Mouse (Mus musculus) testis, adult 2 months (tissue): ENCODE results near the gene Tmem160. TPM values are rescaled to one million over a fixed set of nuclear protein-coding genes. Genes with fewer than 3 reads are reported as not detected.
A peak's percentile ranks its signal among the peaks of the same experiment; 100 is the strongest.

ENCODE experiments used
- H3K27ac ChIP-seq: fragments of 200-500 bp; 2 replicates; pipeline ENCODE4 v1.5.1; 2012; ENCODE audit warnings: low read depth, low read length; ENCODE audit not compliant: control insufficient read depth, insufficient read depth
- H3K27me3 ChIP-seq: fragments of 200-500 bp; 2 replicates; pipeline ENCODE4 v1.6.1; 2012; ENCODE audit warnings: mild to moderate bottlenecking, low read length, moderate library complexity; ENCODE audit not compliant: control insufficient read depth, insufficient read depth
- H3K36me3 ChIP-seq: fragments of 200-500 bp; 2 replicates; pipeline ENCODE4 v1.6.1; 2012; ENCODE audit warnings: mild to moderate bottlenecking, low read length; ENCODE audit not compliant: control insufficient read depth, insufficient read depth
- H3K4me1 ChIP-seq: fragments of 200-500 bp; 2 replicates; pipeline ENCODE4 v1.6.1; 2012; ENCODE audit warnings: low read length; ENCODE audit not compliant: control insufficient read depth, insufficient read depth
- H3K4me3 ChIP-seq: fragments of 200-500 bp; 2 replicates; pipeline ENCODE4 v1.5.1; 2012; ENCODE audit warnings: low read depth, mild to moderate bottlenecking, low read length, moderate library complexity, mixed read lengths; ENCODE audit not compliant: control insufficient read depth
- CTCF ChIP-seq: fragments of 200-500 bp; IDR thresholded peaks from 2 replicates; pipeline ENCODE4 v1.5.1; 2012; ENCODE audit warnings: low read depth, mild to moderate bottlenecking, inconsistent platforms, low read length, moderate library complexity; ENCODE audit not compliant: control insufficient read depth, insufficient read depth, insufficient replicate concordance
- POLR2A ChIP-seq: fragments of 200-500 bp; IDR thresholded peaks from 2 replicates; pipeline ENCODE4 v1.6.1; 2012; ENCODE audit warnings: low read depth, mild to moderate bottlenecking, inconsistent platforms, low read length, moderate library complexity; ENCODE audit not compliant: control insufficient read depth
- polyA plus RNA-seq: library from polyadenylated mRNA; depleted of rRNA; stranded (reverse); fragments of >200 nt; gene quantifications from 2 replicates; pipeline ENCODE4 v1.2.3, GENCODE M21; 2012

The Tmem160 gene
- polyA plus RNA-seq, 1 experiment = 3.5 TPM

DNA sequence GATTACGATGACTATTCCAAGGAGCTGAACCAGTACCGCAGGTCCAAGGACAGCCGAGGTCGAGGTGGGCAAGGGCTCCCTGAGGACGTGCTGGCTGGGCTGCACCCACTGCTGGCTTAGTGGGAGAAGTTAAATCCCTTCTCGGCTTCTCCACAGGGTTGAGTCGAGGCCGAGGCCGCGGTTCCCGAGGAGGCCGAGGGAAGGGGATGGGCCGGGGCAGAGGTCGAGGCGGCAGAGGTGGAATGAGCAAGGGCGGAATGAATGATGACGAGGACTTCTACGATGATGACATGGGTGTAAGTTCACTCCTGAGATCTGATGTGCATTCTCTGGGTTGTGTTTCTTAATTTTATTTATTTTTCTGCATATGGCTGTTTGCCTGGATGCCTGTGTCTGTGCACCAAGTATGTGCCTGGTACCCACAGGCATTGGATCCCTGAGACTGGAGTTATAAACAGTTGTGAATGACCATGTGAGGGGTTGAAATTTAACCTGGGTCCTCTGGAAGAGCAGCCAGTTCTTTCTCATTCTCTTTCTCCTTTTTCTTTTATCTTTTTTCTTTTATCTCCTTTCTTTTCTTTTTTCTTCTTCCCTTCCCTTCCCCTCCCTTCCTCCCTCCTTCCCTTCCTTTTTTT is 30.2 kb upstream of the Tmem160 start:
- H3K4me1 ChIP-seq = no peaks in the 10 kb centered on the region
- H3K27me3 ChIP-seq = no peaks in the 10 kb centered on the region
- TF ChIP-seq CTCF (no peak), POLR2A (no peak)
- H3K4me3 ChIP-seq = no peak overlapping the region
- no peak overlapping the region for H3K27ac ChIP-seq
- peaks cover 7% of the 10 kb centered on the region for H3K36me3 ChIP-seq

DNA sequence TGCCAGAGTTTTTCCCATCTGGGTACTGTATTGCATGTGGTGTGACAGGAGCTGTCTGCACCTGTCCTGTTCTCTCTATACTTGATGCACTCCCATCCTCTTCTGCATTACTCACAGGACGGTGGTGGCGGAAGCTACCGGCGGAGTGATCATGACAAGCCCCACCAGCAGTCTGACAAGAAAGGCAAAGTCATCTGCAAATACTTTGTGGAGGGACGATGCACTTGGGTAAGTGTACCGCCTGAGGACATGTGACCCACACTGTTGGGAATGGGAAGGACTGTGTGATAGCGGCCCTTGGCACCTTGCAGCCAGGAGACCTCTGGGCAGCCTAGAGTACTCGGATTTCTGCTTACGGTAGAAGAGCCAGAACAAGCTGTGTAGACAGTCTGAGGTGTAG is 28.8 kb upstream of the Tmem160 start:
- no peaks in the 10 kb centered on the region for H3K27me3 ChIP-seq
- H3K27ac ChIP-seq = no peak overlapping the region
- peaks cover 7% of the 10 kb centered on the region for H3K36me3 ChIP-seq
- no peak overlapping the region for H3K4me3 ChIP-seq
- H3K4me1 ChIP-seq = no peaks in the 10 kb centered on the region
- TF ChIP-seq CTCF (no peak), POLR2A (no peak)

DNA sequence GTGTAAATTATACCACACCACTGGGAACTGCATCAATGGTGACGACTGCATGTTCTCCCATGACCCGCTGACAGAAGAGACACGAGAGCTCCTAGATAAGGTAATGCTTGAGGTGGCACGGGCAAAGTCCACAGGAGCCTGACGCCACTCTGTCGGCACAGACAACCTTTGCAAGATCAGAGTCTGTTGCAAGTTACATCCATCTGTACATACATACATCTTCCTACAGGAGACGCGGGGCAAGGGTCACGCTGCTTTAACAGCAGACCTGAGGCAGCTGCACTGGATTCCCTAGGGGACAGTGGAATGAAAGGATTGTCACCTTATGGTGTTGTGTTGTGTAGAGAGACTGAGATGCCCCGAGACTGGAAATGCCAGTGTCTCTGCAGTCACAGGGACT is 26.9 kb upstream of the Tmem160 start:
- Histone ChIP-seq H3K4me3 (peak overlapping the region; percentile 6; the same call in 1 of the 2 replicates), H3K27me3 (no peaks in the 10 kb centered on the region), H3K4me1 (no peaks in the 10 kb centered on the region; the same call in 1 of the 2 replicates), H3K27ac (no peak overlapping the region), H3K36me3 (peaks cover 7% of the 10 kb centered on the region)
- no peak for TF ChIP-seq CTCF
- TF ChIP-seq POLR2A = no peak

DNA sequence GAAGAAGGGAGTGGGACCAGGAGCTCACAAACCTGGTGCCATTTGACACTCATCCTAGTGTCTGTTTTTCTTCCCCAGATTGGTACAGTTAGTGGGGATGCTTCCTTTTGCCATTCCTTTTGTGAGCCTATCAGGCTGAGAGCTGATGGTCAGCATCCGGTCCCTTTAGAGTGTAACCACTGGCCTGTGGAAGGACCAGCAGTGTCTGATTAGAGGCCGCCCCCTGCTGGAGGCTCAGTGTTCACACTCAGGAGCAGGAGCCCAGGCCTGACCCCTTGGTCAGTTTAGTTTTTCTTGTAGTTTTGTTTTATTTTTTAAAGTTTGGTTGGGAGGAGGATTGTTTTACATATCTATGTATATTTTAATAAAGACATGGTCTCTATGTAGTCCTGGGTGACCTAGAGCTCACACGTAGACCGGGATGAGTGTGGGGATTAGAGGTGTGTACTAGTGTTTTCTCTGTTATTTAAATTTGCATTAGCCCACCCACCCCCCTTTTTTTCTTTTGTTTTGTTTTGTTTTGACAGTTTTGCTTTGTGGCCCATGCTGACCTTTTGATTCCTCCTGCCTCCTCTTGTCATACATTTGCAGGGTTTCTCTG is 26.4 kb upstream of the Tmem160 start:
- no peaks in the 10 kb centered on the region; the same call in 1 of the 2 replicates for H3K4me1 ChIP-seq
- H3K36me3 ChIP-seq = peaks cover 3% of the 10 kb centered on the region
- no peaks in the 10 kb centered on the region for H3K27me3 ChIP-seq

GRCm38 (mm10) chr7:16433352-16433971 is 19.1 kb upstream of the Tmem160 start:
- no peaks in the 10 kb centered on the region; the same call in 1 of the 2 replicates for H3K4me1 ChIP-seq
- TF ChIP-seq CTCF (no peak), POLR2A (no peak)
- no peaks in the 10 kb centered on the region for H3K27me3 ChIP-seq
- H3K36me3 ChIP-seq = peaks cover 3% of the 10 kb centered on the region
- no peak overlapping the region for H3K27ac ChIP-seq
- H3K4me3 ChIP-seq = no peak overlapping the region

More for the DNA sequence above, 26.4 kb upstream of the Tmem160 start:
- peak; percentile 61; the same call in 1 of the 2 replicates for TF ChIP-seq CTCF
- no peak for TF ChIP-seq POLR2A
- Histone ChIP-seq H3K4me3 (peak overlapping the region; percentile 6), H3K27ac (no peak overlapping the region)

DNA sequence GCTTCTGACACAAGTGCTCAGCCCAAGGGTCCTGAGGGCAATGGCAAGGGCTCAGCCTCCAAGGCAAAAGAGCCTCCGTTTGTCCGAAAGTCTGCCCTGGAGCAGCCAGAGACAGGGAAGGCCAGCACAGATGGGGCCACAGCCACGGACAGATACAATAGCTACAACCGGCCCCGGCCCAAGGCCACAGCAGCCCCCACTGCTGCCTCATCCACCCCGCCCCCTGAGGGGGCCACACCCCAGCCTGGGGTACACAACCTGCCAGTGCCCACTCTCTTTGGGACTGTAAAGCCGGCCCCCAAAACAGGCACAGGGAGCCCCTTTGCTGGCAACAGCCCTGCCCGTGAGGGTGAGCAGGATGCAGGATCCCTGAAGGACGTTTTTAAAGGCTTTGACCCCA is 17.5 kb upstream of the Tmem160 start:
- H3K4me1 ChIP-seq = no peaks in the 10 kb centered on the region
- H3K27ac ChIP-seq = no peak overlapping the region
- no peak overlapping the region for H3K4me3 ChIP-seq
- TF ChIP-seq CTCF = no peak
- TF ChIP-seq POLR2A = no peak
- peaks cover 3% of the 10 kb centered on the region for H3K36me3 ChIP-seq
- no peaks in the 10 kb centered on the region for H3K27me3 ChIP-seq

DNA sequence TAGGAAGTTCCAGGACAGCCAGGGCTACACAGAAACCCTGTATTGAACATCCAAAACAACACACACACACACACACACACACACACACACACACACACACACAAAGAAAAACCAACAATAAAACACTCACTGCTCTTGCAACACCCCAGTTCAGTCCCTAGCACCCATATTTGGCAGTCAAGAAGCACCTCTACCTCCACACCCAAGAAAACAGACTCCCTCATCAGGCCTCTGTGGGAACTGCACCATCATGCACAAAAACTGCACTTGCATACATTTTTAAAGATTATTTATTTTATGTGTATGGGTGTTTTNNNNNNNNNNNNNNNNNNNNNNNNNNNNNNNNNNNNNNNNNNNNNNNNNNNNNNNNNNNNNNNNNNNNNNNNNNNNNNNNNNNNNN is 11.3 kb upstream of the Tmem160 start:
- no peak overlapping the region for H3K27ac ChIP-seq
- TF ChIP-seq CTCF = no peak
- no peak for TF ChIP-seq POLR2A

More for the DNA sequence above, 11.3 kb upstream of the Tmem160 start:
- H3K4me3 ChIP-seq = no peak overlapping the region
- H3K4me1 ChIP-seq = no peaks in the 10 kb centered on the region
- H3K27me3 ChIP-seq = no peaks in the 10 kb centered on the region
- H3K36me3 ChIP-seq = no peaks in the 10 kb centered on the region
